Mouse (Mus musculus): Measurements from ENCODE around the gene Prune1. TPM values are rescaled to one million over a fixed set of nuclear protein-coding genes. Genes with fewer than 3 reads are reported as not detected.

Gene Prune1
- polyA plus RNA-seq, 1 experiment from 2014 or later, result 14.5 TPM

GRCm38 (mm10) chr3:95229781-95230494 is 51.9 kb downstream of the Prune1 start:
- peak; percentile 83 for DNase-seq (ENCODE audit: low spot score)
- Histone ChIP-seq H3K4me2 (replicated peaks; ENCODE audit: low read depth, low read length) (peak overlapping the region; percentile 73), H3K9me3 (ENCODE audit: low read length) (no peaks in the 10 kb centered on the region), H3K9ac (replicated peaks; ENCODE audit: low read depth) (peak overlapping the region; percentile 96), H3K4me1 (ENCODE audit: insufficient read depth, low read depth, low read length) (peaks cover 13% of the 10 kb centered on the region), H3K36me3 (ENCODE audit: insufficient read depth, low read length) (peaks cover 21% of the 10 kb centered on the region; the same call in 1 of the 2 replicates), H3K27me3 (replicated peaks; ENCODE audit: insufficient read depth, low read length) (no peaks in the 10 kb centered on the region), H3K27ac (ENCODE audit: low read length) (peak overlapping the region; percentile 96), H3K4me3 (ENCODE audit: low read depth, low read length) (peak overlapping the region; percentile 94)
- no peak for TF ChIP-seq CTCF (IDR thresholded peaks at IDR 0.05)
- no peak for TF ChIP-seq EP300 (IDR thresholded peaks at IDR 0.05)
- peak; percentile 37 for ATAC-seq
- WGBS, result under 1% methylated on average over 11 of the region's 13 CpGs

- TF ChIP-seq EP300 (IDR thresholded peaks at IDR 0.05), result no peak
- TF ChIP-seq CTCF (IDR thresholded peaks at IDR 0.05), result no peak
- under 1% methylated on average over 41 of the region's 43 CpGs for WGBS
- Histone ChIP-seq H3K4me2 (replicated peaks; ENCODE audit: low read depth, low read length) (peak overlapping the region; percentile 73), H3K4me1 (ENCODE audit: insufficient read depth, low read depth, low read length) (peaks cover 13% of the 10 kb centered on the region), H3K27me3 (replicated peaks; ENCODE audit: insufficient read depth, low read length) (no peaks in the 10 kb centered on the region), H3K9ac (replicated peaks; ENCODE audit: low read depth) (peak overlapping the region; percentile 96), H3K4me3 (ENCODE audit: low read depth, low read length) (peak overlapping the region; percentile 94), H3K27ac (ENCODE audit: low read length) (peak overlapping the region; percentile 96), H3K9me3 (ENCODE audit: low read length) (no peaks in the 10 kb centered on the region), H3K36me3 (ENCODE audit: insufficient read depth, low read length) (peaks cover 13% of the 10 kb centered on the region; the same call in 1 of the 2 replicates)
- DNase-seq (ENCODE audit: low spot score) (peak; percentile 85), ATAC-seq (peak; percentile 32)
Measured at GRCm38 (mm10) chr3:95228894-95229780, 52.7 kb downstream of the Prune1 start.

- WGBS, result under 1% methylated on average over 62 of the region's 64 CpGs
- DNase-seq (ENCODE audit: low spot score) (peak; percentile 95), ATAC-seq (peak; percentile 87)
- Histone ChIP-seq H3K9me3 (ENCODE audit: low read length) (no peaks in the 10 kb centered on the region), H3K36me3 (ENCODE audit: insufficient read depth, low read length) (peaks cover 6% of the 10 kb centered on the region; the same call in 1 of the 2 replicates), H3K4me3 (ENCODE audit: low read depth, low read length) (peak within 1 kb of the TSS; percentile 94), H3K27ac (ENCODE audit: low read length) (peak within 1 kb of the TSS; percentile 96), H3K9ac (replicated peaks; ENCODE audit: low read depth) (peak within 1 kb of the TSS; percentile 96), H3K27me3 (replicated peaks; ENCODE audit: insufficient read depth, low read length) (no peaks in the 10 kb centered on the region), H3K4me1 (ENCODE audit: insufficient read depth, low read depth, low read length) (peaks cover 13% of the 10 kb centered on the region), H3K4me2 (replicated peaks; ENCODE audit: low read depth, low read length) (peak within 1 kb of the TSS; percentile 73)
- no peak for TF ChIP-seq EP300 (IDR thresholded peaks at IDR 0.05)
- TF ChIP-seq CTCF (IDR thresholded peaks at IDR 0.05), result no peak
Measured at GRCm38 (mm10) chr3:95228148-95228893, 53.6 kb downstream of the Prune1 start, which contains the start of gene Cdc42se1. TSS of gene Cdc42se1 (plus strand) at chr3:95228732.

- Histone ChIP-seq H3K9ac (replicated peaks; ENCODE audit: low read depth) (no peak overlapping the region), H3K36me3 (ENCODE audit: insufficient read depth, low read length) (no peaks in the 10 kb centered on the region; the same call in 1 of the 2 replicates), H3K4me2 (replicated peaks; ENCODE audit: low read depth, low read length) (no peak overlapping the region), H3K4me3 (ENCODE audit: low read depth, low read length) (no peak overlapping the region), H3K4me1 (ENCODE audit: insufficient read depth, low read depth, low read length) (peaks cover 13% of the 10 kb centered on the region), H3K9me3 (ENCODE audit: low read length) (no peaks in the 10 kb centered on the region), H3K27me3 (replicated peaks; ENCODE audit: insufficient read depth, low read length) (no peaks in the 10 kb centered on the region), H3K27ac (ENCODE audit: low read length) (no peak overlapping the region)
- DNase-seq (ENCODE audit: low spot score) (no peak), ATAC-seq (no peak)
- WGBS, result 5% methylated on average over 1 of the region's 1 CpGs
- TF ChIP-seq CTCF (IDR thresholded peaks at IDR 0.05) (no peak), EP300 (IDR thresholded peaks at IDR 0.05) (no peak)
Measured at GRCm38 (mm10) chr3:95227214-95227613, 54.7 kb downstream of the Prune1 start.

- H3K27ac ChIP-seq (ENCODE audit: low read length), result no peak overlapping the region
- ATAC-seq (no peak), DNase-seq (ENCODE audit: low spot score) (peak; percentile 64)
- no peaks in the 10 kb centered on the region for H3K9me3 ChIP-seq (ENCODE audit: low read length)
- H3K4me2 ChIP-seq (replicated peaks; ENCODE audit: low read depth, low read length), result no peak overlapping the region
- TF ChIP-seq EP300 (IDR thresholded peaks at IDR 0.05), result no peak
- TF ChIP-seq CTCF (IDR thresholded peaks at IDR 0.05), result peak; percentile 12; the same call in 1 of the 2 replicates
- H3K9ac ChIP-seq (replicated peaks; ENCODE audit: low read depth), result no peak overlapping the region
- no peaks in the 10 kb centered on the region; the same call in 1 of the 2 replicates for H3K4me1 ChIP-seq (ENCODE audit: insufficient read depth, low read depth, low read length)
- H3K27me3 ChIP-seq (replicated peaks; ENCODE audit: insufficient read depth, low read length), result no peaks in the 10 kb centered on the region
- no peak overlapping the region for H3K4me3 ChIP-seq (ENCODE audit: low read depth, low read length)
- 0 out of 2 replicates have a peak, but pooled peaks cover 4% of the 10 kb centered on the region for H3K36me3 ChIP-seq (ENCODE audit: insufficient read depth, low read length)
- 33% methylated on average over 6 of the region's 6 CpGs for WGBS
Measured at GRCm38 (mm10) chr3:95224295-95224694, 57.6 kb downstream of the Prune1 start.

All from lung, postnatal 0 days (tissue).